Mouse (Mus musculus): ENCODE results near the gene Itpr1.

DNA sequence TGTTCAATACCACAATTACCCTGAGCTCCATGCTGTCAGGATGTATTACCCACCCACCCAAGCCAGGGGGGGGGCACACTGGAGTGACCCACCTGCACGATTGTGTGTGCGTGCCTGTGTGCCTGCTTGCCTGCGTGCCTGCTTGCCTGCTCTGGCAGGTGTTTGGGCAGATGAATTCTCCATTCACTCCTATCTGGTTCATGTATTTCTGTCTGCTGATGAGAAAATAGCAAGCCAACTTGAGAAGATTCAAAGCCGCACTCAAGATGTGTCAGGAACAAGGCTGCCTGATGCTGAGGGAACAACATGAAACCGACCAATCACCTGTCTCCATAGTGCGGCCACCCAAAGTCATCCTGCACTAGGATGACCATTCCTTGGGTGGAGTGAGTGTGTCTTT, 94.9 kb downstream of the Itpr1 start:
- no peak for TF ChIP-seq CTCF (IDR thresholded peaks at IDR 0.05; ENCODE audit: insufficient read depth, low read depth, low read length)
- TF ChIP-seq POLR2A (IDR thresholded peaks at IDR 0.05; ENCODE audit: insufficient read depth, low read depth, low read length): no peak

All from olfactory bulb, adult 2 months (tissue).